Mouse (Mus musculus) adrenal gland, adult (tissue): ENCODE results near the gene Mpp2.

ENCODE experiments used
- DNase-seq, 2 experiments: peaks; one replicate each; pipeline ENCODE4 v3.0.0; 2022 to 2023; ENCODE audit warnings: low spot score in 1 of 2; ENCODE audit not compliant: inconsistent age in 2 of 2

Gene Mpp2

DNA sequence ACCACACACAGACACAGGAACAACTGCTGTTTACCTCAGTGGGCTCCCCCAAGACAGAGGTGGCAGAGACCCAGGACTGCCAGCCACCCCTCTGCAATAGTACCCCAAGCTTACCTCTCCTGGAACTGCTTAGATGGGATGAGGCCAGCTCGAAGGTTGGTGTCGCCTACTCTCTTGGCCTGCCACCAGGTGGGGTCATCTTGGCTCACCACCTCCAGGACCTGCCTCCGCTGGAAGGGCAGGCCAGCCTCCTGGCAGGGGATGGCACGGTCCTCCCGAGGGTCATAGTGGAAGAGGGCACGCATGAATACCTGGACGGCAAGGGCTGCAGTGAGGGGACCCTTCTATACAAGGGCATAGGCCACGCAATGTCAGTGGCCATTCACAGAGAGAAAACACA, 75.1 kb downstream of the Mpp2 start:
- no peak for DNase-seq

DNA sequence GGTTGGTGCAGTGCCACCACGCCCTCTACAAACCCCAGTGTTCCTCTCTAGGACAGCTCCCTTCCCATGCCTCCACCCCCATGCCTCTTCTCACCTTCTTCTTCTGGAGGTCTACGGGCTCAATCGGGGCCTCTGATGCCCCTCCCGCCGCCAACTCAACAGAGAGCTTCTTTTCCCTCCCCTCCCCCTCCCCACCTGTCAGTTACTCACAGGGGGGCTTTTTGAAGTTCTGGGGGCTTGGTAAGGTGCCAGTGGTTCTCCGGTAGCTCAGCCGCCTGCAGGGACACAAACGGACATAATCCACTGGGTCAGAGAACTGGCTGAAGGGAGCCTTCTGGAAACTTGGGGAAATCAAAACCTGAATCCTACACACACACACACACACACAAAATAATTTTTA, 76.8 kb downstream of the Mpp2 start:
- DNase-seq, result no peak

- DNase-seq, result no peak
Observed at GRCm38 (mm10) chr11:102010140-102010539, 78.2 kb downstream of the Mpp2 start.

DNA sequence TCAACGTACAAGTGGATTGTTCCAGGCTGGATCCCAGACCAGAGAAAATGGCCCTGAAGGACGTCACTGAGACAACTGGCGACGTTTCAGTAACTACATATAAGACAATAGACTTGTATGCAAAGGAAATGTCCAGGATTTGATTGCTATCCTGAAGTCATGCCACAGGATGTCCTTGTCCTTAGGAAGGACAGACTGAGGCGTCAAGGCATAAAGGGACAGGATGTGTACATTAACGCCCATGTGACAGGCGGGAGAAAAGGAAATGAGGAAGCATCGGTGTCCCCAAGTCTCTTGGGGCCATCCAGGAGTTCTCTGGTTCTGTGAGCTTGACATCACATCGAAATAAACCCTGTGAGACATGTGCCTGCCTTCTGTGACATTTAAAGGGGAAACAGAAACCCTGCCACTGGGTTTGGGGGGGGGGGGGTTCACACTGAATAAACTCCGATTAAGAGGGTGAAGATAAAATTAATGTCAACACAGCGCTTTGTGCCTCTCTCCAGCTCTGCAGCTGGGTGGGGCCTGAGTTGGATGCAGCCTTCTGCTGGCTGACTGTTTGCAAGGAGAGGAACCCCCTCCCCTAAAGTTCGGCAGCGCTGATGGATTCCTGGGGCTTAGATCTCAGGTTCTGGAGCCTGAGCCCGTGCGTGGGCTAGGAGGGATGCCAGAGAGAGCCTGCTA, 79.2 kb downstream of the Mpp2 start:
- DNase-seq, result no peak

DNA sequence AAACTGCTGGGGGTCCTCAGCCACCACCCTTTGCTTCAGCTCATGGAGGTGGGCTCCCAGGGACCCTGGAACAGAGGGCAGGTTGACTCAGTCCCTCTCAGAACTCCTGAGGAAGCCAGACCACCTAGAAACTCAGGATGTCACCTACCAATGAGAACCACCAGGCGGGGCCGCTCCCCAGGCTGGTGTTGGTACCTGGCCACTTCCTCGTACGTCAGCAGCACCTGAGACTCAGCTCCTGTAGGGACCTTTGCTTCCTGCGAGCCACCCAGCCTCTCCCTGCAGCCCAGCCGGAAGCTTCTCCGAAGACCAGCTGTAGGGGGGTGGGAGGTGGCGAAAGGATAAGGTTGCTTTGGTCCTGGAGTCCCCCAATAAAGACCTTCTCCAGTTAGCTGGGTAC, 79.9 kb downstream of the Mpp2 start:
- no peak for DNase-seq
